Mouse (Mus musculus): ENCODE data around the gene Piwil4. TPM values are rescaled to one million over a fixed set of nuclear protein-coding genes. Genes with fewer than 3 reads are reported as not detected.

Piwil4 gene
- polyA plus RNA-seq, 1 experiment from 2014 or later: not detected

DNA sequence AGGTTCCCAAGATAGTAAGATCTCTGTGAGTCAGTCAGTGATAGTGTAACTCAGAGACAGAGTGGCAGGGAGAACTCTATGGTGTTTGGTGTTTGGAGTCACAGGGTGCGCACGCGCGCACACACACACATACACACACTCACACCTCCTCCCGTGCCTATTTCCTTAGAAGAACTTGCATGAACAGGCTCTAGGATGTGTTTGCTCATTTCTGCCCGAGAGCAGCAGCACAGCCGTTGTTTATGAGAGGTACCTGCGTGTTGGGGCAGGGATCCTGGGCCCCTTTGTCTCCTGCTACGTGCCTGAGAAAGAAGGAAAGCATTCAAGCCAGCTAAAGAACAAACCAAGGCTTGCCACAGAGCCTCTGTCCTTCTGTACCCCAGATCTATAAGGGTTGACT, 78.4 kb downstream of the Piwil4 start:
- Histone ChIP-seq H3K36me3 (replicated peaks; ENCODE audit: control insufficient read depth, insufficient read depth, low read depth, low read length) (no peaks in the 10 kb centered on the region), H3K4me2 (ENCODE audit: low read depth, low read length) (no peak overlapping the region), H3K4me3 (ENCODE audit: low read depth, low read length) (no peak overlapping the region), H3K27ac (replicated peaks; ENCODE audit: low read depth, low read length) (no peak overlapping the region), H3K9me3 (replicated peaks; ENCODE audit: control insufficient read depth, low read length) (no peaks in the 10 kb centered on the region), H3K9ac (replicated peaks; ENCODE audit: low read length) (no peak overlapping the region), H3K4me1 (ENCODE audit: control insufficient read depth, insufficient read depth, low read length) (no peaks in the 10 kb centered on the region), H3K27me3 (ENCODE audit: control insufficient read depth, insufficient read depth, low read length) (no peaks in the 10 kb centered on the region)
- ATAC-seq (replicated peaks; ENCODE audit: insufficient number of reproducible peaks, low FRiP score, low TSS enrichment, low read depth): no peak; the same call in 1 of the 2 replicates
- 81% methylated on average over 9 of the region's 9 CpGs for WGBS
- peak; percentile 30 for DNase-seq (ENCODE audit: low spot score)

DNA sequence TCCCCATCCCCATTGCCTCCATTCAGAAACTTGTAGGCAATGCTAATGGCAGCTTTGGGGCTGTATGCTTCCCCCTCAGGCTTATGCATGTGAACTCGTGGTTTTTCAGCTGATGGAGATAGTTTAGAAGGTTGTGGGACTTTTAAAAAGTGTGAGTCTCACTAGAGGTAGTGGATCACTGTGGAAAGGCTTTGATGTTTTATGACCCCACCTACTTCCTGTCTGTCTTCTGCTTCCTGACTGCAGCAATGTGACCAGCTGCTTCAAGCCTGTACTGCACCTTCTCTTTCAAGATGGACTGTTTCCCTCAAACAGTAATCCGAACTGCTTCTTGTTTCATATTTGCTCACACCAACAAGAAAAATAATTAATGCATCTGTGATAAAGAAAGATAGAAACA, 82.6 kb downstream of the Piwil4 start:
- H3K36me3 ChIP-seq (replicated peaks; ENCODE audit: control insufficient read depth, insufficient read depth, low read depth, low read length): no peaks in the 10 kb centered on the region
- H3K9ac ChIP-seq (replicated peaks; ENCODE audit: low read length): no peak overlapping the region
- DNase-seq (ENCODE audit: low spot score) (no peak), ATAC-seq (replicated peaks; ENCODE audit: insufficient number of reproducible peaks, low FRiP score, low TSS enrichment, low read depth) (no peak)
- H3K4me3 ChIP-seq (ENCODE audit: low read depth, low read length): no peak overlapping the region
- H3K4me2 ChIP-seq (ENCODE audit: low read depth, low read length): no peak overlapping the region
- no peaks in the 10 kb centered on the region for H3K27me3 ChIP-seq (ENCODE audit: control insufficient read depth, insufficient read depth, low read length)
- H3K27ac ChIP-seq (replicated peaks; ENCODE audit: low read depth, low read length): no peak overlapping the region
- H3K9me3 ChIP-seq (replicated peaks; ENCODE audit: control insufficient read depth, low read length): no peaks in the 10 kb centered on the region
- no peaks in the 10 kb centered on the region for H3K4me1 ChIP-seq (ENCODE audit: control insufficient read depth, insufficient read depth, low read length)
- 54% methylated on average over 2 of the region's 2 CpGs for WGBS

DNA sequence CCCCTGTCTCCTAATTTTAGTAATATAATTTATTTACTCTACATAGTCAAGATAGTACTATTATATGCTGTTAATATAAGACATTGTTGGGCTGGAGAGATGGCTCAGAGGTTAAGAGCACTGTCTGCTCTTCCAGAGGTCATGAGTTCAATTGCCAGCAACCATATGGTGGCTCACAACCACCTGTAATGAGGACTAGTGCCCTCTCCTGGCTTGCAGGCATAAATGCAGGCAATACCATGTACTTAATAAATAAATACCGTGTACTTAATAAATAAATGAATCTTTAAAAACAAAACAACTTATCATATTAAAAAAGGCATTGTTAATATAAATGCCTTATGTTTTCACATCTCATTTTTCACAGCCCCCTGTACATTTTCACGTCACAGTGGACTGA, 86.5 kb downstream of the Piwil4 start:
- Histone ChIP-seq H3K36me3 (replicated peaks; ENCODE audit: control insufficient read depth, insufficient read depth, low read depth, low read length) (no peaks in the 10 kb centered on the region), H3K4me3 (ENCODE audit: low read depth, low read length) (no peak overlapping the region), H3K27ac (replicated peaks; ENCODE audit: low read depth, low read length) (no peak overlapping the region), H3K27me3 (ENCODE audit: control insufficient read depth, insufficient read depth, low read length) (no peaks in the 10 kb centered on the region), H3K9ac (replicated peaks; ENCODE audit: low read length) (no peak overlapping the region), H3K9me3 (replicated peaks; ENCODE audit: control insufficient read depth, low read length) (no peaks in the 10 kb centered on the region), H3K4me2 (ENCODE audit: low read depth, low read length) (no peak overlapping the region), H3K4me1 (ENCODE audit: control insufficient read depth, insufficient read depth, low read length) (no peaks in the 10 kb centered on the region)
- DNase-seq (ENCODE audit: low spot score): no peak
- no peak for ATAC-seq (replicated peaks; ENCODE audit: insufficient number of reproducible peaks, low FRiP score, low TSS enrichment, low read depth)
- 84% methylated on average over 2 of the region's 2 CpGs for WGBS

DNA sequence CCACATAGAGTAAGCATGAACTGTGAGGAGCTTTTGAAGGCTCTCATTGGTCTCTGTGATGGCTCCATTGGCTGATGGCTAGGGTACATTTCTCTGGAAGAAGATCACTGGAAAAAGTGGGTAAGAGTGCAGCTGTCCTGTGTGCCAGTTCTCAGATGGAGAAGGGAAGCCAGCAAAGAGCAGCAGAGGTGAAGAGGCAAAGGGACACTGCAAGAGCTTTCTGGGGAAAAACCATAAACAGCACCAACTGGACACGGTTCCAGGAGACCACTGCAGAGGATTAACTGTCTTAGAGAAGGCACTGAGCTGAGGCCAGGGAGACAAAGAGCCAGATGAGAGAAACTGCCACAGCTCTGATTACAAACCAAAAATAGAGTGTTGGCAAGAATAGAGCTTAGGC, 87.8 kb downstream of the Piwil4 start:
- no peaks in the 10 kb centered on the region for H3K27me3 ChIP-seq (ENCODE audit: control insufficient read depth, insufficient read depth, low read length)
- no peaks in the 10 kb centered on the region for H3K4me1 ChIP-seq (ENCODE audit: control insufficient read depth, insufficient read depth, low read length)
- H3K36me3 ChIP-seq (replicated peaks; ENCODE audit: control insufficient read depth, insufficient read depth, low read depth, low read length): no peaks in the 10 kb centered on the region
- WGBS: 66% methylated on average over 1 of the region's 1 CpGs
- ATAC-seq (replicated peaks; ENCODE audit: insufficient number of reproducible peaks, low FRiP score, low TSS enrichment, low read depth): no peak
- no peak overlapping the region for H3K4me2 ChIP-seq (ENCODE audit: low read depth, low read length)
- no peaks in the 10 kb centered on the region for H3K9me3 ChIP-seq (replicated peaks; ENCODE audit: control insufficient read depth, low read length)
- H3K4me3 ChIP-seq (ENCODE audit: low read depth, low read length): no peak overlapping the region
- no peak overlapping the region for H3K9ac ChIP-seq (replicated peaks; ENCODE audit: low read length)
- no peak for DNase-seq (ENCODE audit: low spot score)
- no peak overlapping the region for H3K27ac ChIP-seq (replicated peaks; ENCODE audit: low read depth, low read length)

DNA sequence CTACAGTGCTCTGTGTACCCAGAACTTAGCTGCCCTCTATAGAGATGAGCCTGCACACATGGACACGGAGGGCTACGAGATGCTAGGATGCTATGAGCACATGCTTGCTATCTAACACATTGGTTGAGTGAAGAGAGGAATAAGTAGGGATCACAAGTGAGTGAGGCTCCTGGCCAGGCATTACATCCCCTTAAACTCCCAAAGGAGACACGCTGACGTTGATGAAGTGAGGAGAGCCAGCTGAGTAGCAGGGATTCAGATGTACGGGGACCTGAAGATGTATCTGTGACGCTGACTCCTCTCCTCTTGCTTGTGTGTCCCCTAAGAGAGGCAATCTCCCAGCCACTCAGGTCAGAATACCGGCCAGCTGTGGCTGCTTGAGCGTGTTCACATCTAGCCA, 92.7 kb downstream of the Piwil4 start:
- no peaks in the 10 kb centered on the region for H3K9me3 ChIP-seq (replicated peaks; ENCODE audit: control insufficient read depth, low read length)
- H3K9ac ChIP-seq (replicated peaks; ENCODE audit: low read length): no peak overlapping the region
- 79% methylated on average over 8 of the region's 8 CpGs for WGBS
- H3K27ac ChIP-seq (replicated peaks; ENCODE audit: low read depth, low read length): no peak overlapping the region
- peaks cover 4% of the 10 kb centered on the region; the same call in 1 of the 2 replicates for H3K4me1 ChIP-seq (ENCODE audit: control insufficient read depth, insufficient read depth, low read length)
- no peak for ATAC-seq (replicated peaks; ENCODE audit: insufficient number of reproducible peaks, low FRiP score, low TSS enrichment, low read depth)
- no peaks in the 10 kb centered on the region for H3K27me3 ChIP-seq (ENCODE audit: control insufficient read depth, insufficient read depth, low read length)
- no peak overlapping the region for H3K4me3 ChIP-seq (ENCODE audit: low read depth, low read length)
- H3K36me3 ChIP-seq (replicated peaks; ENCODE audit: control insufficient read depth, insufficient read depth, low read depth, low read length): no peaks in the 10 kb centered on the region
- no peak overlapping the region for H3K4me2 ChIP-seq (ENCODE audit: low read depth, low read length)
- DNase-seq (ENCODE audit: low spot score): no peak

DNA sequence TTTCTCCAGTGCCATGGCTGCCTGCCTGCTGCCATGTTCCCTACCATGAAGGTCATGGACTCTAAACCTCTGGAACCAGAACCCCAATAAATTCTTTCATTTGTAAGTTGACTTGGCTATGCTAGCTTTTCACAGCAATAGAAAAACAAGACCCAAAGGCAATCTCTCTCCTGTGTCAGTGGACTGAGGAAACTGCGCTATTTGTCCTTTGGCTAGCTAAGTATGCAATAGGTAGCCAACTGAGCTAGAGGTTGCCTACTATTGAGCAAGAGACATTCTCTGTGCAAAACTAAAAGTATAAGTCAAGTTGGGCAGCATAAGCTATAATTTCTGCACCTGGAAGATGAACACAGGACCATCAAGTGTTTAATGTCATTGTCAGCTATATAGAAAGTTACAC, 93.9 kb downstream of the Piwil4 start:
- Histone ChIP-seq H3K4me2 (ENCODE audit: low read depth, low read length) (no peak overlapping the region), H3K9me3 (replicated peaks; ENCODE audit: control insufficient read depth, low read length) (no peaks in the 10 kb centered on the region), H3K27ac (replicated peaks; ENCODE audit: low read depth, low read length) (no peak overlapping the region), H3K36me3 (replicated peaks; ENCODE audit: control insufficient read depth, insufficient read depth, low read depth, low read length) (no peaks in the 10 kb centered on the region), H3K27me3 (ENCODE audit: control insufficient read depth, insufficient read depth, low read length) (no peaks in the 10 kb centered on the region), H3K4me3 (ENCODE audit: low read depth, low read length) (no peak overlapping the region), H3K4me1 (ENCODE audit: control insufficient read depth, insufficient read depth, low read length) (peaks cover 7% of the 10 kb centered on the region), H3K9ac (replicated peaks; ENCODE audit: low read length) (no peak overlapping the region)
- ATAC-seq (replicated peaks; ENCODE audit: insufficient number of reproducible peaks, low FRiP score, low TSS enrichment, low read depth): no peak
- 95% methylated on average over 1 of the region's 1 CpGs for WGBS
- no peak for DNase-seq (ENCODE audit: low spot score)

Other genes with a start within 250 kb of the Piwil4 start
- gene Kdm4d, start 240.3 kb downstream of the Piwil4 start, polyA plus RNA-seq (2014; fragmentation: Nextera tagmentation; extraction: Ambion mirVana): 0.07 TPM in 1 of 2 replicates, not detected in the other
- 210 and 233 TPM in 2 replicates for gene Cwc15, start 240.1 kb downstream of the Piwil4 start, polyA plus RNA-seq (2014; fragmentation: Nextera tagmentation; extraction: Ambion mirVana)
- 28.3 and 28.6 TPM in 2 replicates for gene Amotl1, start 95.7 kb downstream of the Piwil4 start, polyA plus RNA-seq (2014; fragmentation: Nextera tagmentation; extraction: Ambion mirVana)
- 4.3 and 5.0 TPM in 2 replicates for gene Fut4, start 11.7 kb upstream of the Piwil4 start, polyA plus RNA-seq (2014; fragmentation: Nextera tagmentation; extraction: Ambion mirVana)
- 0.43 and 0.58 TPM in 2 replicates for gene 1700012B09Rik, start 30.3 kb upstream of the Piwil4 start, polyA plus RNA-seq (2014; fragmentation: Nextera tagmentation; extraction: Ambion mirVana)
- 33.0 and 39.2 TPM in 2 replicates for gene Mre11a, start 43.9 kb upstream of the Piwil4 start, polyA plus RNA-seq (2014; fragmentation: Nextera tagmentation; extraction: Ambion mirVana)
- 56.1 and 57.3 TPM in 2 replicates for gene Ankrd49, start 44.1 kb upstream of the Piwil4 start, polyA plus RNA-seq (2014; fragmentation: Nextera tagmentation; extraction: Ambion mirVana)
- gene Gpr83, start 119.5 kb upstream of the Piwil4 start, polyA plus RNA-seq (2014; fragmentation: Nextera tagmentation; extraction: Ambion mirVana): 0.21 and 0.29 TPM in 2 replicates
- 0.27 TPM in 1 of 2 replicates, not detected in the other for gene Izumo1r, start 163.2 kb upstream of the Piwil4 start, polyA plus RNA-seq (2014; fragmentation: Nextera tagmentation; extraction: Ambion mirVana)